Comparison of ENCODE assay signal across 8 mouse cellular contexts in the genomic region with DNA sequence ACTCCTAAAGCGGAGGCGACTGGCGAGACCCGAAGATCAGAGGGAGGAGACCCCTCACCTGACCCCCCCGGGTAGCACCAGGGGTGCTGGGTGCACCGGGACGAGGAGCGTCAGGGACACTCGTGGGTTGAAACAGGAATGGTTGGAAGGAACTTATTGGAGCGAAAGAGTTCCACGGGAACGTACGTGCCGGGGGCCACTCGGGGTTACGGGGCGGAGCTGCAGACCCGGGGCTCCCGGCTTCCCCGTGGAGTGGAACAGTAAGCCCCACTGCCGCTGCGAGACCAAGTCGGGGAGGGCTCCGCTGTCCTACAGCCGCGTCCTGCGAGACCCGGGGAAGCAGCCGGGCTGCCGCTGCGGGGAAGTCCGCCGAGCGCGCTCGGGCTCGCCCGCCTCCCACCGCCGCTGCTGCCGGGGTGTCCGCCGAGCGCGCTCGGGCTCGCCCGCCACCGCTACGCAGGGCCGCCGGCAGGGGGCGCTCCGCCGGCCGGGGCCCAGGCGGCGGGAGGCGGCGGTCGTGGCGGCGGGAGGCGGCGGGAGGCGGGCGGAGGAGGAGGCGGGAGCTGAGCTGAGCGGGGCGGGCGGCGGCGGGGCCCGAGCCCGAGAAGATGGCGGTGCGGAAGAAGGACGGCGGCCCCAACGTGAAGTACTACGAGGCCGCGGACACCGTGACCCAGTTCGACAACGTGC. TPM values are rescaled to one million over a fixed set of nuclear protein-coding genes. Genes with fewer than 3 reads are reported as not detected.
DNase-seq lines count a peak whose midpoint lies in the region; ATAC-seq lines count a peak whose summit lies in the region.

A gene (plus strand): TSS at position 530 of the 690 bp plus-strand sequence.

- H3K27ac ChIP-seq in hindbrain, embryonic 15.5 days (replicated peaks): peak within 1 kb of the TSS; percentile 98

- DNase-seq in R1 (ENCODE audit: low read depth, low spot score): peak; percentile 55
- DNase-seq in cerebellum, postnatal 36 days: peak; percentile 82 to 91
- peak; percentile 84 for DNase-seq in gastrocnemius, adult 18-20 months (ENCODE audit: low spot score)
- peak; percentile 61 for DNase-seq in left cerebral cortex, adult 11 months (ENCODE audit: low spot score)
- DNase-seq in lung, postnatal 36 days: peak; percentile 83
- peak; percentile 82 for DNase-seq in retina, embryonic 14.5 days (ENCODE audit: low spot score)
- DNase-seq in thymus, postnatal 4 days: peak; percentile 93

- peak within 1 kb of the TSS; percentile 89 for H3K4me2 ChIP-seq in hindbrain, embryonic 15.5 days

- H3K9me3 ChIP-seq in hindbrain, embryonic 15.5 days: no peaks in the 10 kb centered on the region

- no peaks in the 10 kb centered on the region for H3K27me3 ChIP-seq in hindbrain, embryonic 15.5 days

- ATAC-seq in hindbrain, embryonic 15.5 days (ENCODE audit: low FRiP score, low read depth): peak; percentile 80

- peaks cover 22% of the 10 kb centered on the region for H3K36me3 ChIP-seq in hindbrain, embryonic 15.5 days

- H3K4me3 ChIP-seq in hindbrain, embryonic 15.5 days: peak within 1 kb of the TSS; percentile 76

- WGBS in hindbrain, embryonic 15.5 days: under 1% methylated on average over 68 of the region's 86 CpGs

- peak within 1 kb of the TSS; percentile 98 for H3K9ac ChIP-seq in hindbrain, embryonic 15.5 days

- H3K4me1 ChIP-seq in hindbrain, embryonic 15.5 days (replicated peaks): peaks cover 19% of the 10 kb centered on the region

RNA-seq across cellular contexts. Expression of the gene that starts here (rescaled TPM):
- 10 to 100 TPM; 44.1 to 49.5 TPM for total RNA-seq in gastrocnemius, adult 18-20 months (2021)
- polyA plus RNA-seq in hindbrain, embryonic 15.5 days (2015; fragmentation: Nextera tagmentation; extraction: Ambion mirVana): 167 and 177 TPM in 2 replicates

Comparison
In these comparisons a context has a peak if more than half of its experiments do, and no peak if none do; other contexts are left out.
1. Peak in every context shown above with its lines: DNase-seq, ATAC-seq, H3K4me3 ChIP-seq and H3K27ac ChIP-seq.